Mouse (Mus musculus) gonadal fat pad, adult 2 months (tissue): ENCODE measurements around the gene Dclre1a. TPM values are rescaled to one million over a fixed set of nuclear protein-coding genes. Genes with fewer than 3 reads are reported as not detected.
A peak's percentile ranks its signal among the peaks of the same experiment; 100 is the strongest.
"Not testable (repeated sequence)": the region's sequence is repeated elsewhere in the genome, so short reads cannot be mapped to it uniquely, and the experiment has no call there.

Source experiments
- DNase-seq: peaks from one replicate; pipeline ENCODE4 v3.0.0-alpha.2; 2012; ENCODE audit warnings: low read depth
- polyA plus RNA-seq: library from polyadenylated mRNA; depleted of rRNA; stranded (reverse); fragments of >200 nt; gene quantifications from 2 replicates; pipeline ENCODE4 v1.2.3, GENCODE M21; 2012

The Dclre1a gene
- polyA plus RNA-seq, 1 experiment: 8.3 TPM

GRCm38 (mm10) chr19:56548230-56549032 is 409 bp upstream of the Dclre1a start, which contains the start of gene Nhlrc2:
Gene Nhlrc2, plus strand, starts transcription at chr19:56548261.
- peak; percentile 44 for DNase-seq

DNA sequence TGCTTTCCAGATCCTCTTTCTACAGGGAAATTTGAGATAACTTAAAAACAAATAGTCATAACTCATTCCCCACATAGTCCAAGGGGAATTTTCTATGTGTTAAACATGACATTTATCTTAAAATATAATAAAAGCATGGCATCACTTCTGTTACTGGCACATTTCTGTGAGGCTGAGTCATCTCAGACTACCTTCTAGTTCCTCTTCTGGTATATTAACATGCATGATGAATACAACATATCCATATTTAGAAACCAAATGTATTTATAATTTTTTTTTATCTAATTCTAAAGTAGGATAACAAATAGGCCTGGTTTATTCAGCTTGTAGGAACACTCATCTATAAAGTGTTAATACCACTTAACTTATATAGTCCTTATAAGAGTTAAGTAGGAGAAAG is 2.0 kb downstream of the Dclre1a start:
- no peak for DNase-seq

DNA sequence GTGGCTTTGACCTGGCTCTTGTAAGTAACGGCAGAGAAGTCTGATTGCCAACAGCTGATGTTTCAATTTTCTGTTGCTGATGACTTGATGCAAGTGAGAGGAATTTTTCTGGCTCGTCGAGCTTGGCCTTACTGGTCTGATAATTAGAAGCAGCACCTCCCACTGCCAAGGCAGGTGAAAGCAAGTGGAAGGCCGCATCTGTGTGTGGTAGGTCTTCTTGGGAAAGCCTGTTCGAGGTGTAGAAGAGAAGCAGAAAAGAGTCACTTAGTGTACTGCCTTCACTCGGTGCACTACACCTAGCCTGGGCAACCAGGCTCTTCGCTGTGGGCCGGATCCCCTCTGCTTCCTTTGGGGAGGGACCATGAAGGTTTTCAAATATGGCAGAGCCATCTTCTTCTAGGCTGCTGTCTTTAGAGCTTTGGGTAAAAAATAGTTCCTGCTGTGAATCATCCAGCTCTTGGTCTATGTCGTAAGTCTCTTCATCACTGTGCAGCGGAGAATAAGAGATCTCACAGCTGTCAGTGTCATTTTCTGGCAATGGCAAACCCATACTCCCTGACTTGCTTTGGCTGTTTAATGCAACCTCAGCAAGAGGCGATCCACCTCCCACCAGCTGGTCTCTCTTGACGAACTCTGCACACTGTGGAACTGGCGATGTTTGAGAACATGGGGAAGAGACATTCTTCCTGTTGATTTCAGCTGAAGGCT is 3.2 kb downstream of the Dclre1a start:
- no peak for DNase-seq

DNA sequence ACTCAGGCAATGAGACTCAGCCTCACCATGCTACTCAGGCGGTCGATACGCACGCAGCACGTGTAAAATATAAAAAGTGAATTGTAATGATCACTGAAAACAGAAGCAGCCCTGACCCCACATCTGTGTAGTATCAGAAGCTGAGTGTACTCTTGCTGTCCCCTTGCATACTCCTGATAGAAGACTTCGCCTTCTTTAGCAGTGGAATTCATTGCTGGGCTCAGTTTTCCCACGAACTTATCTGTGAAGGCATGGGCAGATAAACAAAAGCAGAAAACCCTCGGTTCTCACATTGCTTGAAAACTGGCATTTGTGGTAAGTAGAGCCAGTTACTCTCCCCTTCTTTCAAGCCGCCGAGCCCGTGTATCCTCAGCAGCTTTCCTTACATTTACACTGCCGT is 4.7 kb downstream of the Dclre1a start:
- no peak for DNase-seq

DNA sequence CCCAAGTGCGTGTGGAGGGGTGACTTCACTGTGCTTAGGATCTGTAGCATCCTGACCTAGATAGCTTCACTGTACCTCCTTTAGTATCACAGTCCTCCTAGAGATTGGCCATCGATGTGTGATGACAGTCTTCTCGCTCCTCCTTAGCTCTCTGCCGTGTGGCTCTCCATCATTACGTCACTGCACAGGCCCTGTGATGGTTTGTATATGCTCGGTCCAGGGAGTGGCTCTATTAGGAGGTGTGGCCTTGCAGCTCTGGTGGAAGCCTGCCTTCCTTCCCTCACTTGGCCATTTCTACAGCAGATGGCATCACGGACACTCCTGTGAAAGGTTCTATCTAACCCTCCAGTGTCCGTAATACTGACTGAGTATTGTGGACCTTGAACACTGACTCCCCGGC is 12.3 kb downstream of the Dclre1a start:
- no peak for DNase-seq

GRCm38 (mm10) chr19:56535064-56535463 is 13.0 kb downstream of the Dclre1a start:
- DNase-seq: peak; percentile 60

- no peak for DNase-seq
Observed at GRCm38 (mm10) chr19:56534337-56534736, 13.7 kb downstream of the Dclre1a start.

GRCm38 (mm10) chr19:56533291-56534071 is 14.5 kb downstream of the Dclre1a start:
- DNase-seq: no peak

- no peak for DNase-seq
Observed at GRCm38 (mm10) chr19:56531251-56531650, 16.8 kb downstream of the Dclre1a start.

GRCm38 (mm10) chr19:56530529-56530928 is 17.5 kb downstream of the Dclre1a start:
- not testable (repeated sequence) for DNase-seq

GRCm38 (mm10) chr19:56519408-56519807 is 28.6 kb downstream of the Dclre1a start:
- not testable (repeated sequence) for DNase-seq

- not testable (repeated sequence) for DNase-seq
Observed at GRCm38 (mm10) chr19:56513527-56513926, 34.5 kb downstream of the Dclre1a start.

DNA sequence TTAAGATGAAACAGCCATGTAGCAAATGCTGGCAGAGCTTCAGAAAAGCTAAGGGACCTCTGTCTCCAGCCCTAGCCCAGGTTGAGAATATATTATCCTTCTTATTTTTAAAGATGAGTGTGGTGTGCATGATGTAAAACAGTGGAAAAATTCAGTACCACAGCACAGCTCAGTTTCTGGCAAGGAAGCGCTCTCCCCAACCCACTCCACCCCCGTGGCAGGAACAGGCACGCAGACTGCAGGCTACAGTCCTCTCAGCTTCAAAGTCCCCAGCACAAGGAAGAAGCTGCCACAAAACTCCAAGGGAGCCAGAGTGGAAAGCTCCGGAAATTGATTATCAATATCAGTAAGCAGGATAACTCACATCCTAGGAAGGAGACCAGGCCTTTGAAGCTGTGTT is 36.8 kb downstream of the Dclre1a start:
- DNase-seq: not testable (repeated sequence)

- DNase-seq: not testable (repeated sequence)
Observed at GRCm38 (mm10) chr19:56503525-56503924, 44.5 kb downstream of the Dclre1a start.

DNA sequence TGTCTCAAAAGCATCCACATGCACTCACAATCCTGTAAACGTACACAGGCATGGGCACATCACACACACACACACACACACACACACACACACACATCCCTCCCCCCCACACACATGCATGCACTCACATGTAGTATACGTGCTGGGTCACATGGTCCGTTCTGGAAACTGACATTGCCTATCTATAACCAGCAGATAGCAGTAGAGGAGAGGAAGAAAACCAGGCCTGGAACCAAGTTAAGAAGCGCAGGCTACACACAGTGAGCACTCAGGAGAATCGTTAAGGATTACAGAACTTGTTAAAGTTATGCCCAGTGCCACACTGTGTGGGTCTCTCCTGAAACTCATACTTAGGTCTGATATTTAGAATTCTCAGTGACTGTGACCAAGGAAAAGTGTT is 45.0 kb downstream of the Dclre1a start:
- not testable (repeated sequence) for DNase-seq

- not testable (repeated sequence) for DNase-seq
Observed at GRCm38 (mm10) chr19:56494157-56494556, 53.9 kb downstream of the Dclre1a start.

GRCm38 (mm10) chr19:56489601-56490000 is 58.4 kb downstream of the Dclre1a start:
- no peak for DNase-seq

GRCm38 (mm10) chr19:56487339-56487738 is 60.7 kb downstream of the Dclre1a start:
- DNase-seq: no peak

DNA sequence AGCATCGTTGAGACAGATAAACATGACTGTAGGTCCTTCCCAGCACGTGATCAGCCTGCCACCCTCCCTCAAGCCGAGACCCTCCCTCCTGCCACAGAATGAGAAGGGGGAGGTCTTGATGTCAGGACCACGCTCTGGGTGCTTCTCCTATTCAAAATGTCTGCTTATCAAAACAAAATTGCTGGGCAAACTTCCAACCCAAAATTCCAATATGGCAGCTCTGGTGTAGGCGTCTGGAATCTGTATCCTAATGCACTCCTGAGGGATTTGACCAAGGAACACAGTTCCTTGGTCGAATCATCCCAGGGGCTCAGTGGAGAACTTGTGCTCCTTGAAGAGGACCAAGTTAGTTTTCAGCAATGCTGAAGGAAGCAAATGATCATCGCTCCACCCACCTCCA is 61.1 kb downstream of the Dclre1a start:
- DNase-seq: no peak

- no peak for DNase-seq
Observed at GRCm38 (mm10) chr19:56485376-56486271, 62.4 kb downstream of the Dclre1a start.
